Mouse (Mus musculus): Measurements from ENCODE around the gene Trmt10b.

DNA sequence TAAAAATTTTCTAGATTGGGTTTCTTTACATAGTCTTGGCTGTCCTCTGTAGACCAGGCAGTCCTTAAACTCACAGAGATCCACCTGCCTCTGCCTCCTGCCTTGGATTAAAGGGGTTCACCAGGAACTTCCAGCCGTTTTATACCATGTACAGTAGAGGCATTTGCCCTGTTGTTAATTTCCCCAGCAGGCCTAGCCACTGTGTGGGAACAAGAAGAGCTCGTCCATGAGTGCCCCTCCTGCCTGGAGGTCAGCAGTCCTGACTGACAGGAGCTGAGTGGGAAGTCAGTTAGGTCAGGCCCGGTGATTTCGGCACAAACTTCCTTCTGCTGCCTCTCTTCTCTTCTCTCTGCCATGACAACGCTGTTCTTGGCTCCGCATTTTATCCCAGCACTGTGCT lies 11.7 kb downstream of the Trmt10b start:
- no peak for TF ChIP-seq CTCF (IDR thresholded peaks at IDR 0.05; ENCODE audit: low read depth)
- no peak for TF ChIP-seq EP300 (IDR thresholded peaks at IDR 0.05; ENCODE audit: low read depth)
